Mouse (Mus musculus): ENCODE results near the gene Ctnna3.
"Not testable (repeated sequence)": the region's sequence is repeated elsewhere in the genome, so short reads cannot be mapped to it uniquely, and the experiment has no call there.

Gene Ctnna3

GRCm38 (mm10) chr10:64588116-64588515, 1158.2 kb downstream of the Ctnna3 start:
- no peak for DNase-seq (ENCODE audit: low read depth)

- no peak for DNase-seq (ENCODE audit: low read depth)
Observed at GRCm38 (mm10) chr10:64636760-64637159, 1206.9 kb downstream of the Ctnna3 start.

- DNase-seq (ENCODE audit: low read depth): no peak
Observed at GRCm38 (mm10) chr10:64639061-64639460, 1209.2 kb downstream of the Ctnna3 start.

- no peak for DNase-seq (ENCODE audit: low read depth)
Observed at GRCm38 (mm10) chr10:64641093-64641492, 1211.2 kb downstream of the Ctnna3 start.

- no peak for DNase-seq (ENCODE audit: low read depth)
Observed at GRCm38 (mm10) chr10:64641576-64641975, 1211.7 kb downstream of the Ctnna3 start.

GRCm38 (mm10) chr10:64643976-64644375, 1214.1 kb downstream of the Ctnna3 start:
- no peak for DNase-seq (ENCODE audit: low read depth)

- DNase-seq (ENCODE audit: low read depth): no peak
Observed at GRCm38 (mm10) chr10:64661190-64661589, 1231.3 kb downstream of the Ctnna3 start.

GRCm38 (mm10) chr10:64671469-64671868, 1241.6 kb downstream of the Ctnna3 start:
- no peak for DNase-seq (ENCODE audit: low read depth)

GRCm38 (mm10) chr10:64675796-64676195, 1245.9 kb downstream of the Ctnna3 start:
- DNase-seq (ENCODE audit: low read depth): no peak

- DNase-seq (ENCODE audit: low read depth): no peak
Observed at GRCm38 (mm10) chr10:64710017-64710416, 1280.1 kb downstream of the Ctnna3 start.

GRCm38 (mm10) chr10:64718036-64718435, 1288.1 kb downstream of the Ctnna3 start:
- DNase-seq (ENCODE audit: low read depth): no peak

GRCm38 (mm10) chr10:64735692-64736091, 1305.8 kb downstream of the Ctnna3 start:
- DNase-seq (ENCODE audit: low read depth): no peak

GRCm38 (mm10) chr10:64736616-64737015, 1306.7 kb downstream of the Ctnna3 start:
- DNase-seq (ENCODE audit: low read depth): no peak

GRCm38 (mm10) chr10:64741721-64742120, 1311.8 kb downstream of the Ctnna3 start:
- DNase-seq (ENCODE audit: low read depth): not testable (repeated sequence)

- not testable (repeated sequence) for DNase-seq (ENCODE audit: low read depth)
Observed at GRCm38 (mm10) chr10:64744099-64744498, 1314.2 kb downstream of the Ctnna3 start.

GRCm38 (mm10) chr10:64748651-64749050, 1318.8 kb downstream of the Ctnna3 start:
- no peak for DNase-seq (ENCODE audit: low read depth)

GRCm38 (mm10) chr10:64750791-64751190, 1320.9 kb downstream of the Ctnna3 start:
- peak; percentile 14 for DNase-seq (ENCODE audit: low read depth)

GRCm38 (mm10) chr10:64836315-64836714, 1406.4 kb downstream of the Ctnna3 start:
- DNase-seq (ENCODE audit: low read depth): no peak

GRCm38 (mm10) chr10:64861439-64861838, 1431.5 kb downstream of the Ctnna3 start:
- DNase-seq (ENCODE audit: low read depth): no peak

- DNase-seq (ENCODE audit: low read depth): no peak
Observed at GRCm38 (mm10) chr10:64870888-64871287, 1441.0 kb downstream of the Ctnna3 start.

- DNase-seq (ENCODE audit: low read depth): no peak
Observed at GRCm38 (mm10) chr10:64876506-64876905, 1446.6 kb downstream of the Ctnna3 start.

GRCm38 (mm10) chr10:64879860-64880259, 1450.0 kb downstream of the Ctnna3 start:
- DNase-seq (ENCODE audit: low read depth): no peak

GRCm38 (mm10) chr10:64886946-64887345, 1457.0 kb downstream of the Ctnna3 start:
- DNase-seq (ENCODE audit: low read depth): no peak

- no peak for DNase-seq (ENCODE audit: low read depth)
Observed at GRCm38 (mm10) chr10:64892458-64892857, 1462.6 kb downstream of the Ctnna3 start.

- DNase-seq (ENCODE audit: low read depth): no peak
Observed at GRCm38 (mm10) chr10:64898739-64899138, 1468.8 kb downstream of the Ctnna3 start.
